9 mouse cellular contexts compared by ENCODE assay signal in the genomic region with DNA sequence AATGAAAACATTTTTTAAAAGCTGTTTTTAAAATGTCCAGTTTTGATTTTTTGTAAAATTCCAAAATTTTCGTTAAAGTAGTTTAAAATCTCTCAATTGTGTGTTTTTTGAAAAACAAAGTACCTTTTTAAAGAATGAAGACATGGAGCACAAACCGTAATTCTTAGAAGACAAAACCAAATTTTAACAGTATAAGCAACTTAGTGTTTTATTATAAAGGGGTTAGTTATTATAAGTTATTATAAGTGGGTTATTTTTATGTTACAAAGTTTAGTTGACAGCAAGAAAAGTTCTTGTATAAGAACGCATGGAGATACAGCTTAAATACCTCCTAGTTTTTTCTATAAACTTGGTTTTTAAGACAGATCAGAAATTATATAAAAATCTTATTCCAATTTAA. TPM values are rescaled to one million over a fixed set of nuclear protein-coding genes. Genes with fewer than 3 reads are reported as not detected.
DNase-seq lines count a peak whose midpoint lies in the region; ATAC-seq and TF ChIP-seq lines count a peak whose summit lies in the region.
"Had no signal": no experiment of that assay in that cellular context is flagged by ENCODE, and none has a peak within 500 bp of the region (broad histone marks: within the 10 kb centered on the region; RNA-seq: fewer than 3 reads in every experiment).

No protein-coding gene starts in this region.

- H3K4me1 ChIP-seq in heart, embryonic 15.5 days (replicated peaks): no peaks in the 10 kb centered on the region; the same call in 1 of the 2 replicates
- no peaks in the 10 kb centered on the region for H3K4me1 ChIP-seq in ES-Bruce4 (ENCODE audit: control insufficient read depth, insufficient read depth, low read length)
- no peaks in the 10 kb centered on the region for H3K4me1 ChIP-seq in forebrain, embryonic 14.5 days (ENCODE audit: control insufficient read depth, insufficient read depth, low read length)
- H3K4me1 ChIP-seq in liver, postnatal 0 days (ENCODE audit: insufficient read depth): peaks cover 23% of the 10 kb centered on the region

- H3K9ac ChIP-seq in heart, embryonic 15.5 days: no peak overlapping the region
- peak overlapping the region; percentile 89 for H3K9ac ChIP-seq in ES-Bruce4 (ENCODE audit: low read depth, poor library complexity, severe bottlenecking)
- H3K9ac ChIP-seq in forebrain, embryonic 14.5 days (ENCODE audit: low read length): peak overlapping the region; percentile 57
- peak overlapping the region; percentile 70 for H3K9ac ChIP-seq in liver, postnatal 0 days (replicated peaks)

- TF ChIP-seq CTCF in ES-Bruce4 (IDR thresholded peaks at IDR 0.05; ENCODE audit: low read depth, low read length): no peak
- no peak for TF ChIP-seq CTCF in liver, postnatal 0 days (IDR thresholded peaks at IDR 0.05; ENCODE audit: low read depth)

- DNase-seq in heart, adult 8-10 months (ENCODE audit: low spot score): no peak
- DNase-seq in forebrain, embryonic 14.5 days (ENCODE audit: low spot score): no peak
- no peak for DNase-seq in liver, postnatal 0 days
- no peak for DNase-seq in spleen, postnatal 4 days (ENCODE audit: low spot score in 2 of 2)
- no peak for DNase-seq in kidney, postnatal 14 days
- no peak for DNase-seq in urinary bladder, postnatal 36 days (ENCODE audit: low spot score in 2 of 2)

- no peak for TF ChIP-seq POLR2A in ES-Bruce4 (IDR thresholded peaks at IDR 0.05; ENCODE audit: insufficient read depth, low read length)

- peak overlapping the region; percentile 61 for H3K4me3 ChIP-seq in heart, embryonic 15.5 days
- H3K4me3 ChIP-seq in ES-Bruce4 (ENCODE audit: low read depth, low read length): peak overlapping the region; percentile 94; the same call in 1 of the 2 replicates
- no peak overlapping the region for H3K4me3 ChIP-seq in forebrain, embryonic 14.5 days (ENCODE audit: low read depth, low read length)
- peak overlapping the region; percentile 64 for H3K4me3 ChIP-seq in liver, postnatal 0 days (ENCODE audit: low read depth, low read length)

- H3K27me3 ChIP-seq in heart, embryonic 15.5 days: no peaks in the 10 kb centered on the region
- no peaks in the 10 kb centered on the region for H3K27me3 ChIP-seq in ES-Bruce4 (ENCODE audit: control insufficient read depth, insufficient read depth, low read length, poor library complexity, severe bottlenecking)
- no peaks in the 10 kb centered on the region for H3K27me3 ChIP-seq in forebrain, embryonic 14.5 days (replicated peaks; ENCODE audit: control insufficient read depth, insufficient read depth, low read length)
- no peaks in the 10 kb centered on the region for H3K27me3 ChIP-seq in liver, postnatal 0 days (ENCODE audit: insufficient read depth, low read length)

- TF ChIP-seq EP300 in ES-Bruce4 (IDR thresholded peaks at IDR 0.05; ENCODE audit: insufficient read depth, low read depth, low read length): no peak
- TF ChIP-seq EP300 in liver, postnatal 0 days (IDR thresholded peaks at IDR 0.05; ENCODE audit: low read depth): no peak

- H3K36me3 ChIP-seq in heart, embryonic 15.5 days: no peaks in the 10 kb centered on the region
- peaks cover 9% of the 10 kb centered on the region for H3K36me3 ChIP-seq in ES-Bruce4 (ENCODE audit: control insufficient read depth, insufficient read depth, low read length, poor library complexity, severe bottlenecking)
- H3K36me3 ChIP-seq in forebrain, embryonic 14.5 days (ENCODE audit: control insufficient read depth, insufficient read depth, low read length): no peaks in the 10 kb centered on the region
- peaks cover 14% of the 10 kb centered on the region for H3K36me3 ChIP-seq in liver, postnatal 0 days (replicated peaks; ENCODE audit: insufficient read depth, low read length)

- H3K9me3 ChIP-seq in heart, embryonic 15.5 days (replicated peaks): no peaks in the 10 kb centered on the region
- H3K9me3 ChIP-seq in ES-Bruce4 (replicated peaks; ENCODE audit: control insufficient read depth, insufficient read depth, low read length, poor library complexity, severe bottlenecking): no peaks in the 10 kb centered on the region
- H3K9me3 ChIP-seq in forebrain, embryonic 14.5 days (replicated peaks; ENCODE audit: control insufficient read depth, low read length): no peaks in the 10 kb centered on the region
- no peaks in the 10 kb centered on the region for H3K9me3 ChIP-seq in liver, postnatal 0 days (ENCODE audit: low read length)

- no peak overlapping the region for H3K27ac ChIP-seq in heart, embryonic 15.5 days
- 0 out of 2 replicates have a peak overlapping the region, but pooled peaks have one; percentile 83 for H3K27ac ChIP-seq in ES-Bruce4 (ENCODE audit: insufficient read depth, low read length)
- no peak overlapping the region for H3K27ac ChIP-seq in forebrain, embryonic 14.5 days (ENCODE audit: low read depth, low read length)
- H3K27ac ChIP-seq in liver, postnatal 0 days (ENCODE audit: low read depth): peak overlapping the region; percentile 95

- H3K4me2 ChIP-seq in heart, embryonic 15.5 days: peak overlapping the region; percentile 68
- H3K4me2 ChIP-seq in forebrain, embryonic 14.5 days (ENCODE audit: low read length): peak overlapping the region; percentile 54
- H3K4me2 ChIP-seq in liver, postnatal 0 days (ENCODE audit: low read depth, low read length): peak overlapping the region; percentile 80

- WGBS in heart, embryonic 15.5 days: 81% methylated on average over 3 of the region's 3 CpGs
- WGBS in forebrain, embryonic 14.5 days: 85% methylated on average over 3 of the region's 3 CpGs
- WGBS in liver, postnatal 0 days (ENCODE audit: insufficient replicate concordance): 56% methylated on average over 3 of the region's 3 CpGs

- no peak for ATAC-seq in heart, embryonic 15.5 days (replicated peaks; ENCODE audit: insufficient number of reproducible peaks, insufficient read depth, low FRiP score, low read depth)
- ATAC-seq in forebrain, embryonic 14.5 days: no peak
- ATAC-seq in liver, postnatal 0 days: no peak

RNA-seq across cellular contexts. Expression of gene Apobec1, which starts 0.6 kb away (rescaled TPM):
- polyA plus RNA-seq in heart, embryonic 15.5 days (2015; fragmentation: Nextera tagmentation; extraction: Ambion mirVana): 3.3 and 5.7 TPM in 2 replicates
- 1 to 10 TPM; 1.7 to 5.5 (median 4.9) TPM for total RNA-seq in heart, adult 8-10 months (2022)
- 7.9 and 9.7 TPM in 2 replicates for polyA plus RNA-seq in ES-Bruce4 (2011; ENCODE audit: insufficient read depth, insufficient read length, low read depth, missing spikeins)
- 3.7 and 4.3 TPM in 2 replicates for polyA plus RNA-seq in forebrain, embryonic 14.5 days (2014; fragmentation: Nextera tagmentation; extraction: Ambion mirVana)
- polyA plus RNA-seq in liver, postnatal 0 days (2015; fragmentation: Nextera tagmentation; extraction: Ambion mirVana): 11.9 and 12.3 TPM in 2 replicates

RNA-seq across cellular contexts. Expression of gene Gdf3, which starts 8.3 kb away (rescaled TPM):
- polyA plus RNA-seq in heart, embryonic 15.5 days (2015; fragmentation: Nextera tagmentation; extraction: Ambion mirVana): 0.11 and 0.33 TPM in 2 replicates
- not detected for total RNA-seq in heart, adult 8-10 months (2022)
- polyA plus RNA-seq in ES-Bruce4 (2011; ENCODE audit: insufficient read depth, insufficient read length, low read depth, missing spikeins): 34.8 and 37.0 TPM in 2 replicates
- not detected in 2 replicates for polyA plus RNA-seq in forebrain, embryonic 14.5 days (2014; fragmentation: Nextera tagmentation; extraction: Ambion mirVana)
- 0.47 and 1.0 TPM in 2 replicates for polyA plus RNA-seq in liver, postnatal 0 days (2015; fragmentation: Nextera tagmentation; extraction: Ambion mirVana)
- polyA plus RNA-seq: inflammation-experienced regulatory T-cells, adult 6 months had no signal

RNA-seq across cellular contexts. Expression of gene Dppa3, which starts 24.6 kb away (rescaled TPM):
- 0.28 TPM in 1 of 2 replicates, not detected in the other for polyA plus RNA-seq in heart, embryonic 15.5 days (2015; fragmentation: Nextera tagmentation; extraction: Ambion mirVana)
- total RNA-seq in heart, adult 8-10 months (2022): not detected
- polyA plus RNA-seq in ES-Bruce4 (2011; ENCODE audit: insufficient read depth, insufficient read length, low read depth, missing spikeins): 203 and 217 TPM in 2 replicates
- polyA plus RNA-seq in forebrain, embryonic 14.5 days (2014; fragmentation: Nextera tagmentation; extraction: Ambion mirVana): not detected in 2 replicates
- 0.16 TPM in 1 of 2 replicates, not detected in the other for polyA plus RNA-seq in liver, postnatal 0 days (2015; fragmentation: Nextera tagmentation; extraction: Ambion mirVana)
- polyA plus RNA-seq: inflammation-experienced regulatory T-cells, adult 6 months had no signal

RNA-seq across cellular contexts. Expression of gene Aicda, which starts 48.0 kb away (rescaled TPM):
- polyA plus RNA-seq in heart, embryonic 15.5 days (2015; fragmentation: Nextera tagmentation; extraction: Ambion mirVana): 0.14 TPM in 1 of 2 replicates, not detected in the other
- total RNA-seq in heart, adult 8-10 months (2022): not detected
- 0.55 TPM in 1 of 2 replicates, not detected in the other for polyA plus RNA-seq in ES-Bruce4 (2011; ENCODE audit: insufficient read depth, insufficient read length, low read depth, missing spikeins)
- polyA plus RNA-seq in forebrain, embryonic 14.5 days (2014; fragmentation: Nextera tagmentation; extraction: Ambion mirVana): 0.43 and 0.52 TPM in 2 replicates
- polyA plus RNA-seq in liver, postnatal 0 days (2015; fragmentation: Nextera tagmentation; extraction: Ambion mirVana): 0.06 TPM in 1 of 2 replicates, not detected in the other

Comparison
In these comparisons a context has a peak if more than half of its experiments do, and no peak if none do; other contexts are left out.
1. H3K27ac ChIP-seq: peak in ES-Bruce4 (single experiment) and liver, postnatal 0 days (single experiment); none in heart, embryonic 15.5 days (single experiment) and forebrain, embryonic 14.5 days (single experiment).
2. RNA of gene Gdf3, which starts 8.3 kb away (polyA plus RNA-seq): 34.8 to 37.0 TPM in ES-Bruce4; 0.47 to 1.0 TPM in liver, postnatal 0 days, 0.11 to 0.33 TPM in heart, embryonic 15.5 days and not detected in forebrain, embryonic 14.5 days; every median in the first group is over 10 times any median in the second.
3. RNA of gene Dppa3, which starts 24.6 kb away (polyA plus RNA-seq): 203 to 217 TPM in ES-Bruce4; 0.16 TPM in liver, postnatal 0 days, 0.28 TPM in heart, embryonic 15.5 days and not detected in forebrain, embryonic 14.5 days; every median in the first group is over 100 times any median in the second.
4. Peak in every context shown above with its lines, with median percentiles within 50 percentile points of each other: H3K4me2 ChIP-seq.